Mouse (Mus musculus): ENCODE measurements around the gene Nfasc.

Nfasc gene

GRCm38 (mm10) chr1:132741175-132741997 is at the start of gene Nfasc:
Gene Nfasc, minus strand, starts transcription at chr1:132741797.
- DNase-seq (ENCODE audit: low spot score), result peak; percentile 93

- no peak for DNase-seq (ENCODE audit: low spot score)
Observed at GRCm38 (mm10) chr1:132791049-132791448, 49.5 kb upstream of the Nfasc start.

GRCm38 (mm10) chr1:132786866-132787265 is 45.3 kb upstream of the Nfasc start:
- no peak for DNase-seq (ENCODE audit: low spot score)

- DNase-seq (ENCODE audit: low spot score), result no peak
Observed at GRCm38 (mm10) chr1:132781607-132782445, 40.2 kb upstream of the Nfasc start.

- DNase-seq (ENCODE audit: low spot score), result no peak
Observed at GRCm38 (mm10) chr1:132780961-132781360, 39.4 kb upstream of the Nfasc start.

- no peak for DNase-seq (ENCODE audit: low spot score)
Observed at GRCm38 (mm10) chr1:132780254-132780653, 38.7 kb upstream of the Nfasc start.

- DNase-seq (ENCODE audit: low spot score), result no peak
Observed at GRCm38 (mm10) chr1:132774959-132775358, 33.4 kb upstream of the Nfasc start.

GRCm38 (mm10) chr1:132771377-132771776 is 29.8 kb upstream of the Nfasc start:
- DNase-seq (ENCODE audit: low spot score), result peak; percentile 36

- peak; percentile 52 for DNase-seq (ENCODE audit: low spot score)
Observed at GRCm38 (mm10) chr1:132769559-132769958, 28.0 kb upstream of the Nfasc start.

- peak; percentile 33 for DNase-seq (ENCODE audit: low spot score)
Observed at GRCm38 (mm10) chr1:132767422-132767821, 25.8 kb upstream of the Nfasc start.

GRCm38 (mm10) chr1:132765887-132766651 is 24.5 kb upstream of the Nfasc start:
- DNase-seq (ENCODE audit: low spot score), result peak; percentile 31

GRCm38 (mm10) chr1:132765222-132765621 is 23.6 kb upstream of the Nfasc start:
- DNase-seq (ENCODE audit: low spot score), result no peak

- DNase-seq (ENCODE audit: low spot score), result no peak
Observed at GRCm38 (mm10) chr1:132759390-132759789, 17.8 kb upstream of the Nfasc start.

- peak; percentile 80 for DNase-seq (ENCODE audit: low spot score)
Observed at GRCm38 (mm10) chr1:132758656-132759370, 17.2 kb upstream of the Nfasc start.

- no peak for DNase-seq (ENCODE audit: low spot score)
Observed at GRCm38 (mm10) chr1:132755211-132755610, 13.6 kb upstream of the Nfasc start.

- no peak for DNase-seq (ENCODE audit: low spot score)
Observed at GRCm38 (mm10) chr1:132749217-132749884, 7.8 kb upstream of the Nfasc start.

- no peak for DNase-seq (ENCODE audit: low spot score)
Observed at GRCm38 (mm10) chr1:132746302-132746701, 4.7 kb upstream of the Nfasc start.

GRCm38 (mm10) chr1:132745636-132746035 is 4.0 kb upstream of the Nfasc start:
- DNase-seq (ENCODE audit: low spot score), result no peak

- DNase-seq (ENCODE audit: low spot score), result peak; percentile 50
Observed at GRCm38 (mm10) chr1:132739077-132739521, 2.5 kb downstream of the Nfasc start.

- DNase-seq (ENCODE audit: low spot score), result no peak
Observed at GRCm38 (mm10) chr1:132736171-132736570, 5.4 kb downstream of the Nfasc start.
